Mouse (Mus musculus): Measurements from ENCODE around the gene Eif5a.

- TF ChIP-seq CTCF (IDR thresholded peaks at IDR 0.05; ENCODE audit: control insufficient read depth, insufficient read depth, insufficient replicate concordance, low read depth, low read length) (no peak), POLR2A (IDR thresholded peaks at IDR 0.05; ENCODE audit: control insufficient read depth, low read depth, low read length) (no peak)
These were observed 34.5 kb upstream of the Eif5a start for GRCm38 (mm10) chr11:69956218-69956617.

Data from testis, adult 2 months (tissue).